Mouse (Mus musculus): ENCODE measurements around the gene Dab1.

Dab1 gene

DNA sequence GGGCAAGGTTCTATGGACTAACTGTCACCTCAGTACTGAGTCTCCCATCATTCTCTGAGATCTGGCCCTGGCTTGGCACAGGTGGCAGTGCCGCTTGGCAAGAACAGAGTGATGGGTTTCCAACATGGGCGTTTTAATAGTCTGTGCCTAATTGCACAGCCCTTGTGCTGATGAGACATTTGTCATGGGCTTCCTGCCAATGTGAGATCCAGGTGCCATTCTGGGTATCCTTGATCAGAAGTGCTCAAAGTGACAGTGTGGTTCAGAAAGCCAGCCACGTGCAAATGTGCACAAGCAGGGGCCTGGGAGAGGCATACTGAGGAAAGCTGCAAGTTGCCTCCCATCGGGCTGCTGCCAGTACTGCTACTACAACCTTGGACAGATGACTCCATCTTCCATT is 203.5 kb downstream of the Dab1 start:
- DNase-seq (ENCODE audit: low spot score): no peak

DNA sequence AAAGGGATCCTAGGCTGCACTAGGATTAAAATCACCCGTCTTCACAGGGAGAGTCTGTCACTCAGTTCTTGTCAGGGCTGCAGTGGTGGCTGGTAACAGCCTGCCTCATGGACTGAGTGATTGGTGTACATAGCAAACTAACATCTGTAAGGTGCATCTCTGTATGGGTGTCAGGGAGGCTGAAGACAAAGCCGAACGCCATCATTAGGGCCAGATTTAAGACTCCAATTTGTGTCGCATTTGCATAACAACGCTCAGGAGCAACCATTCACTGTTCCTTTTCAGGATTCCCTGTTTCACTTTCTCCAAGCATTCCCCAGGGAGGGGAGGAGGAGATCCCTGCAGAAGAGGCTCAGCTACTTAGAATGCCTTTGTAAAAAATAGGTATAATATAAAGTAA is 219.2 kb downstream of the Dab1 start:
- no peak for DNase-seq (ENCODE audit: low spot score)

DNA sequence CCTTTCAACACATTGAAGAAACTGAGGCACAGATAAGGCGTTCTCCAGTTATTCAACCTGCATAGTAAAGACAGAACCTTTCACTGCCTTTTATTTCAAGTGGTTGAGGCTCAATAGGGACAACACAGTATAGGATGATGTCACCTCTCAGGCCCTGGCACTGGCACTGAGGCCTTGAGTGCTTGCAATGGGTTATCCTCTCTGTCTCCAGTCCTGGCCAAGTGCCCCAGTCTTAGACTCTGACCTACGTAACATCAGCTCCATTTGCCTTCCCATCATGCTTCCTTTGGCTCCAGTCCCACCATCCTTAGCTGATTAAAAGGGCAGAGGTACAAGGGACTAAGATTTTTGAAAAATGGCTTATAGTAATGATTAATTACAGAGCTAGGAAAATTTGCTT is 220.4 kb downstream of the Dab1 start:
- no peak for DNase-seq (ENCODE audit: low spot score)

DNA sequence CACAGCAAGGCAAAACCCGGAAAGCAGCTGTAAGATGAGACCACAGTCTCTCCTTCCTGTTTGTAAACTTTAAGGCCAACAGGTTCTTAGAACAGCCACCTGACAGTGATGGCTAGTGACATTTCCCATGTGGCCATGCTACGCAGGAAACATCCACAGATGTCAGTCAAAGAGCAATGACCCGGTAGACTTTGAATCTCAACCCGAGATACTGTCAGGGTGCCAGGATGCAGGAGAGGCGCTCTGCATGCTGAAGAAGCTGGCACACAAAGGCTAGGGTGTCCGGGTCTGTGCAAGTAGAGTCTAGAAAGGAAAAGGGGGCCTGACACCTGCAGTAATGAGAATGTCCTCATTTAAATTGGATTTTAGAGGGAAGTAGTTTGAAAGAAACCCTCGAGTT is 222.0 kb downstream of the Dab1 start:
- DNase-seq (ENCODE audit: low spot score): no peak

DNA sequence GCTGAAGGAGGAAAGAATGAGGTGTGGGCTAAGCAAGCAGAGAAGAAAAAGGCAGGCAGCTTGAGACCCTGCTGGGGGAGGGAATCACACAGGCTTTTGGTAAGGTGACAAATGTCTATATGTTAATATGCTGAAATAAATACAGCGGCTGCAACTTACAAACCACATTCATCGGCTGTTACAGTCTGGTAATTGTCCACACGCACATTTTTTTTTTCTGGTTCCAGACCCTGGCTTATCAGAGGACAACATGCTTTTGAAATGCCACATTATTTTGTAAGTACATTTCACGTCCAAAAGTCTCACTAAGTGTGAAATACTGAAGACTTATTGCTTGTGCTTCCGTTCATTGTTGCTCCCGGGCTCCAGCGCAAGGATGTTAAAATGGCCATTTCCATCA is 225.5 kb downstream of the Dab1 start:
- no peak for DNase-seq (ENCODE audit: low spot score)

DNA sequence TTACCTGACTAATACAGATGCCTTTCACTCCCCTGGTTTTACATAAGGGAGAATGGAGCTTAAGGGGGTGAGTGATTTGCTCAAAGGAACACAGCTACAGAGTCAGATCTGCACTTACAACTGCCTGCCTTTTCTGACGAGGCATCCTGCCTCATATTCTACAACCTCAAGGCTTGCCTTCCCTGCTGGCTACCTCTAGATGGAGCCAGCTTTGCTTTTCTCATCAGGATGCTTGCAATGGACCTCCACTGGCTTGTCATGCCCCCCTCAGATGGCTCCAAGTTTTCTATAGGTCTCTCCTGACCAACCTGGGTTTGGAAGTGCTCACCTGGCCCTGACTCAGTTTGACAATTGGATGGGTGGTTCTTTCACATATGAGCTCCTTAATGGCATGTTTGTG is 238.0 kb downstream of the Dab1 start:
- no peak for DNase-seq (ENCODE audit: low spot score)

DNA sequence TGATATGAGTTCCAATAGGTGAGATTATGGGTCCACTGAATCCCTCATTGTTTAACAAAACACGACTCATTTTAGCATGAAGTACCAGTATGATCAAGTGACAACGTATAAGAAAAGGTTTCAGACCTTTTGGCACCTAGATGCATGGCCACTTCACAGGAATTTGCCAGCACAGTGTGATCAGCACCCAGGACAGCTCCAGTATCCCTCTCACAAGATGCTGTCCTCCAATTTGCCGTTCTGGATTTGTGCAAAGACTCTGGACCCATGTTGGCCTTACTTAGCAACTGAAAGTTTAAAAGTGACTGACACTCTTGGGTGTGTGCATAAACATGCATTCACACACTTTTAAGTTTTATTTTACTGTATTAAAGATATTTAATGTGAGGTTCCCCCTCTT is 256.4 kb downstream of the Dab1 start:
- DNase-seq (ENCODE audit: low spot score): no peak

DNA sequence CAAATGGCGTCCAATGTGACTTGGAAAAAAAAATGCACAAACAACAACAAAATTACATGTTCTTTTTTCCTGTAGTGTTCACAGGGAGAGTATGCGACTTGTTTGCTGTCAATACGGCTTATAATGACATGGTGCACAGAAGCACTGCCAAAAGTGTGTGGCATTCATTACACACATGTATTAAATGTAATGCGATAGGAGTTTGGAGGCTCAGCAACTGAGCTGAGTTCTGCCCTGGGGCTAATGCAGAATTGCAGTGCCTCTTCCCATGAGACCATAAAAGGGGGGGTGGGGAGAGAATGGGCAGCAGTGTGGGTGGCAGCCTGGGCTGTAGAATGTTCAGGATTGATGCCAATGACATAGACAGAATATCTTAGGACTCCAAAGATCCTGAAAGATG is 259.7 kb downstream of the Dab1 start:
- DNase-seq (ENCODE audit: low spot score): no peak

DNA sequence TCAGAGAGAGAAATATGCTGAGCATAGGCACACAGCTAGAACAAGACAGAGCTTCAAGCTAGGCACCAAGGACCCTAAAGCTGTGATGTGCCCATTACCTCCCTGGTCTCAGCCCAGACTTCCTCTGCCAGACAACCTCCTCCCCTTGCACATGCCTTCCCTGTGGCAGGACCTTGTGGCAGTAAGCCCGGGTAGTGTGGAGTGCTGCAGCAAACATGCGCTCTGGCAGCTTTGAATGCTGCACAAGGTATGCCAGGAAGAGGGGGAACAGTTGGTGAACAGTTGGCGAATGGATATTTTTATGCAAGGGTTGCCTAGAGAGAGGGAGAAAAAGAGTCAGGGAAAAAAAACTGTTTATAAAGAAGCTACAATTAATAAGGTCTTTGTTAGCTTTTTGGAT is 262.5 kb downstream of the Dab1 start:
- DNase-seq (ENCODE audit: low spot score): peak; percentile 32

DNA sequence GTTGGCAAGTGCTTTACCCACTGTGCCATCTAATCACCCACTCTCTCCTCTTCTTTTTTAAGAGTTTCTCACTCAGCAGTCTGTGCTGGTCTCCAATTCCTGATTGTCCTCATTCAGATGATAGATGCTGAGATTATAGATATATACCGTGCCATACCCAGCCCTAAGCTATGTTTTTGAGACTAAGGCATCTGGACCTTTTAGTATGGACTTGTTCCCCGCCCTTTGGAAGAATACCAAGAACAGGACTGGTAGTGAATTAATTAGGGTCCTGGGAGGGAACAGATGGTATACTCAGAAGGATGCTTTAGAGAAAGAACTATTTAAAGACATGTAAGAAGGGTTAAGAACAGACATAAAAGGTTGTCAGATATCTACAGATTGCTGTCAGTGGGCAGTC is 268.9 kb downstream of the Dab1 start:
- no peak for DNase-seq (ENCODE audit: low spot score)

DNA sequence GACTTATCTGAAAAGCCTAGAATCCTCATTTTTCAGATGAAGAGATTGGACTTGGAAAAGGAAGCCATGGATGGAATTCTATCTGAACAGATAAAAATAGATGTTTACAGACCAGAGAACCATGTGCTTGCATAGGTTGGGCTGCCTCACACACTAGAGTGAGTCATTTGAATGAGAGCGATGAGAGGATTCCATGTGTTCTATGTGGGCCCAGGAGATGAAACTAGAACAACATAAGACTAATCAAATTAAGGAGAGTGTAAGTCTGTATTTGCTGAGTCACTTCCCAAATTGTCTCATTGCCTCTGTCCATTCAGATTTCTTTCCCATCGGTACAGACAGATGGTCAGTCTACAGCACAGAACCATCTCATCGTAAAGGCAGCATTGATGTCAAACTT is 270.0 kb downstream of the Dab1 start:
- DNase-seq (ENCODE audit: low spot score): no peak

- DNase-seq (ENCODE audit: low spot score): no peak
These were observed 277.6 kb downstream of the Dab1 start for GRCm38 (mm10) chr4:103896806-103897205.

DNA sequence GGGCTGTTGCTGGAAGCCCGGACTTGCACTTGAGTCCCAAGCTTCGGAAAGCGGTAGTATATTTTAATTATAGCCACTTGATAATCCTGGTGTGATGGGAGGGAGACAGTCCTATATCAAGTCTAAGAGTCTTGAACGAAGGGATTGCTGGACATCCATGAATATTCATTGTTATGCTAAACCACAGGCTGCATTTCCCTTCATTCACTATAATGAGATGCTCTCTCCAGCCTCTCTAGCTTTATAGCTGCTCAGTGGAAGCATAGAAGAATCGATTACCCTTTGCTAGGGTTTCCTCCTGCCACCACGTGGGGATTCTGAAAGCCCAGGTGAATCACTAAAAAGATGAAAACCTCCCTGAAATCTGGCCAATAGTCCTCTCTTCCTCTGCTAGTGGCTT is 278.5 kb downstream of the Dab1 start:
- no peak for DNase-seq (ENCODE audit: low spot score)

GRCm38 (mm10) chr4:103911441-103911840 is 292.3 kb downstream of the Dab1 start:
- DNase-seq (ENCODE audit: low spot score): no peak

GRCm38 (mm10) chr4:103912071-103912470 is 292.9 kb downstream of the Dab1 start:
- DNase-seq (ENCODE audit: low spot score): no peak

DNA sequence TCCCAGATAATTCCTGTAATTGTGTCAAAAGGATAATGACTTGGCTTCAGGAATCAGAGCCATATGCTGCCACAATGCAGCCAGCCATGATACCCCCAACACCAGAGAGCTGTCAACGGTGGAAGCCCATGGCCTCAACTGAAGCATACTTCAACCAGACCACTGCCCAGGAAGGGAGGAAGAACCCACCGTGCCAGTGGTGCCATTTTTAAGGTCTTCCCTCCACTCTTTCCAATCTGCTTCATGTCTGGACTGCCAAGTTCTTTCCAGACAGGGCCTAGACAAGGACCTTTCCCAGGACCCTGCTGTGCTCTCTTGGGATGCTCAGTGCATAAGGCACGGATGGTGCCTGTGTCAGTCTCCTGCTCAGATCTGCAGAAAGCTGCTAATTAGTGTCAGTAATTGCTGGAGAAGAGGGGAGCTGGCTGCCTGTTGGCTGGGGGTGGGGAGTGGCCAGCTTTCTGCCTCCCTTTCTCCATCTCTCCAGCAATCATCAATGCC is 303.3 kb downstream of the Dab1 start:
- DNase-seq (ENCODE audit: low spot score): no peak

DNA sequence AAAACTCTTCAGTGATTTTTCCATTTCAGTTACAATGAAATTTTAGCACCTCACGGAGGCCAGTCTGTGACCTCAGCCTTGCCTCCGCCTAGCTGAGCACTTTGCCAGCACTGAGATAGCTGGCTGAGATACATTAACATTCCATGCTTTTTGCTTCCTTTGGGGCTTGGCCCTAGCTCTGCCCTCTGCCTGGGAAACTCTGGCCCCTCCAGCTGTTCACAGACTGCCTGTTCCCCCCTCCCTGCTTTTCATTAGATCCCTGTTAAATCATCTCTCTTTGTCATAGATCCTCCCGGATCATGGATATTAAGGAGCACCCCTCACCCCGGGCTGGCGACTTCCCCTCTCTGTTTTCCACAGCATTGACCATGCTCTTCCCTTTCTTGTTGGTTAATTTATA is 307.5 kb downstream of the Dab1 start:
- DNase-seq (ENCODE audit: low spot score): no peak

GRCm38 (mm10) chr4:103929631-103930030 is 310.5 kb downstream of the Dab1 start:
- no peak for DNase-seq (ENCODE audit: low spot score)

DNA sequence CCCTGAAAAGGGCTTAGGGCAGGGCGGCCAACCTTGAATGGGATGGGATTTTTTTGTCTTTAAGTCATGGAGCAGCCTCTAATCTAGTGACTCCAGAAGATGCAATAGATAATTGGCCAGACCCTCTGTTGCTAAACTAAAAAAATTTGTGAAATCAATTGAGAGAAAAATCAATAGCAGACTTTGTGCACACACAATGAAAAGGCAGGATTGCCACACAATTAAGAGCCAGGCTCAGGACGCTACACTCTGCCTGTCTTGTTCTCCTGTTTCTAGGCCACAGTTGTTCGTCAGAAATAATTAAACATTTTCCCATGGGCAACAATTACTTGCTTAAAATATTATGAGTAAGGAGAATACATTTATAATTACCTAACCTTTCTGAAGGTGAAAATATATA is 315.2 kb downstream of the Dab1 start:
- DNase-seq (ENCODE audit: low spot score): no peak

- no peak for DNase-seq (ENCODE audit: low spot score)
These were observed 329.1 kb downstream of the Dab1 start for GRCm38 (mm10) chr4:103948255-103948654.

DNA sequence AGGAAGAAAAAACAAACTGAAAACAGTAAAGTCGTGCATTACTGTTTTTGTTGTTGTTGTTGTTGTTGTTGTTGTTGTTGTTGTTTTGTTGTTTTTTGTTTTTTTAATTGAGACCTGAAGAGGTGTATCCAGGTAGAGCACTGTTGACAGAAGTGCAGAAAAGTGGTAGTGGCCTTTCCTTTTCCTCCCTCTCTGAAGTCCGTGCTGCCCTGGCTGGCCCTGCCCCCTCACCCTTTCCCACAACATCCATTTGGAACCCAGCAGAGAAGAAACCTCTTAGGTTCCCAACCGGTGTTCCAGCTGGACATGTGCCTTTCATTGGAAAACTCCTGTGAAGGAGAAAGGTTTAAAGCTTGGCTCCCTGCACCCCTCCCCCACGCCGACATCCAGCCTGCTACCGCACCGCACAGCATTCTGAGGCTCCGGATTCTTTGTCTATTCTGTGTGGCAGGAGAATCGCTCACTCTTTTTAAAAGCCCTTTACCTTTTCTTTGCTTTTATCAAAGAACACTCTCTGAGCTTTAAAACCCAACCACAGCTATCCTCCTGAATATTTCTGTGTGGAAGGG is 334.6 kb downstream of the Dab1 start:
- no peak for DNase-seq (ENCODE audit: low spot score)

GRCm38 (mm10) chr4:103961134-103962049 is 342.2 kb downstream of the Dab1 start:
- no peak for DNase-seq (ENCODE audit: low spot score)

- no peak for DNase-seq (ENCODE audit: low spot score)
These were observed 350.7 kb downstream of the Dab1 start for GRCm38 (mm10) chr4:103969906-103970305.

DNA sequence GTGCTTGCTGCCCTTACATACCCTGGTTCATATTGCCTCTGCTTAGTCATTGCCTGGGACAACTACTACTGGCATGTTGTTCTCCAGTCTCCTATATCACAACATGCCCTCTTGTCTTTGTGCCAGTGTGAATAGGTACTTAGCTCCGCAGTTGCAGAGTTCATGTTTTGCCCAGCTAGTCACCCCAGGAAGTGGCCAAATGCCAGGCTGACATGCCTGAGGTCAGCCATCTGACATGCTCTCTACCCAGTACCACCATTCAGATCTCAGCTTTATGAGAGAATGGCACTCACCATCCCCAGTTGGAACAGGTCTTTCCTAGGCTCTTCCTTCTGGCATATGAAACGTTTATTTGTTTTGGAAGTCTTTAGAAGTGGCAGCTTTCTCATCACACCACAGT is 355.4 kb downstream of the Dab1 start:
- no peak for DNase-seq (ENCODE audit: low spot score)
